ENCODE assay signal across 7 mouse cellular contexts in the genomic region with DNA sequence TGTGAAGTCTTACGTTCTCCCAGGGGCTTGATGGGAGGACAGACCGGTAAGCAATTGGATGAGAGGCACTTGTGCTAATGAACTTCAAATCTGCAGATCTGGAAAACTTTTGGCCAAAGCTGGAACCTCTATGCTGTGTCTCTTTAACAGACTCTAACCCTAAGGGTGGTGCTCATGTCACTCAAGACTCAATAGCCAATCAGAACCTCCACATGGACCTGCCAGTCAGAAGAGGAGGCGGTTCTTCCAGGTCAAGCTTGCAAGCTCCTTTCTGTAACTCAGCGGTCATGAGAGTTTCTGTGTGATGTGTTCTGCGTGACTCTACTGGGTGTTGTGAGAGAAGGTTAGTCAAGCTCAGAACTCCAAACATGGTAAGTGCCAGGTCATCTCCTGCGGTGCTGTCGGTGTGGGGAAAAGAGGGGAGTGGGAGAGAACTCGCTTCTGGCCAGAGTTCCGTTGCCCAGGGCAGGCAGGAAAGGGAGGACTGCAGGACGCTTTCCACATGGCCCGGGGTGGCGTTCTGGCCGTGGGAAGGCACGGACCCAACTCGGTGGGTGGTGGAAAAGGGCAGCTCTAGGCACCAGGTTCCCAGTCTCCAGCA. TPM values are rescaled to one million over a fixed set of nuclear protein-coding genes. Genes with fewer than 3 reads are reported as not detected.
DNase-seq lines count a peak whose midpoint lies in the region; ATAC-seq and TF ChIP-seq lines count a peak whose summit lies in the region.
"Not testable (repeated sequence)": the region's sequence is repeated elsewhere in the genome, so short reads cannot be mapped to it uniquely, and the experiment has no call there.

Gene Zfp971, plus strand, starts transcription at position 274 of the 601 bp plus-strand sequence.

- peak within 1 kb of the TSS; percentile 68 for H3K9ac ChIP-seq in heart, embryonic 12.5 days
- H3K9ac ChIP-seq in kidney, embryonic 15.5 days = peak within 1 kb of the TSS; percentile 66
- H3K9ac ChIP-seq in limb, embryonic 14.5 days (ENCODE audit: low read depth, low read length, severe bottlenecking) = peak within 1 kb of the TSS; percentile 56
- H3K9ac ChIP-seq in midbrain, embryonic 14.5 days (replicated peaks; ENCODE audit: low read length) = peak within 1 kb of the TSS; percentile 45

- not testable (repeated sequence) for H3K36me3 ChIP-seq in erythroblast, embryonic 14.5 days (ENCODE audit: control insufficient read depth); heart, embryonic 12.5 days; kidney, embryonic 15.5 days; limb, embryonic 14.5 days (ENCODE audit: control insufficient read depth, insufficient read depth, low read length); midbrain, embryonic 14.5 days (ENCODE audit: control insufficient read depth, insufficient read depth, low read length)

- ATAC-seq in heart, embryonic 12.5 days (ENCODE audit: insufficient number of reproducible peaks, low FRiP score); kidney, embryonic 15.5 days (replicated peaks; ENCODE audit: low FRiP score); limb, embryonic 14.5 days (ENCODE audit: low FRiP score, low read depth); midbrain, embryonic 14.5 days (ENCODE audit: low FRiP score, low TSS enrichment): not testable (repeated sequence)

- H3K9me3 ChIP-seq in erythroblast, embryonic 14.5 days (ENCODE audit: control insufficient read depth, low read length); heart, embryonic 12.5 days (replicated peaks); kidney, embryonic 15.5 days (replicated peaks); limb, embryonic 14.5 days (ENCODE audit: control insufficient read depth, low read length); midbrain, embryonic 14.5 days (ENCODE audit: control insufficient read depth, low read length): not testable (repeated sequence)

- peak within 1 kb of the TSS; percentile 65 for H3K4me3 ChIP-seq in erythroblast, embryonic 14.5 days (replicated peaks)
- peak within 1 kb of the TSS; percentile 82 for H3K4me3 ChIP-seq in heart, embryonic 12.5 days
- peak within 1 kb of the TSS; percentile 64 for H3K4me3 ChIP-seq in kidney, embryonic 15.5 days (replicated peaks)
- H3K4me3 ChIP-seq in limb, embryonic 14.5 days (replicated peaks; ENCODE audit: low read length) = peak within 1 kb of the TSS; percentile 48
- peak within 1 kb of the TSS; percentile 49 for H3K4me3 ChIP-seq in midbrain, embryonic 14.5 days (replicated peaks; ENCODE audit: low read depth, low read length)

- DNase-seq in adrenal gland, postnatal 36 days = peak; percentile 31 to 52
- DNase-seq in limb, embryonic 14.5 days (ENCODE audit: low spot score) = not testable (repeated sequence)
- peak; percentile 37 for DNase-seq in midbrain, embryonic 14.5 days
- peak; percentile 17 for DNase-seq in spleen, adult 12 weeks (ENCODE audit: low spot score)

- not testable (repeated sequence) for TF ChIP-seq POLR2A in limb, embryonic 14.5 days (IDR thresholded peaks at IDR 0.05; ENCODE audit: borderline replicate concordance, extremely low read depth, insufficient read depth, insufficient read length)

- H3K4me2 ChIP-seq in heart, embryonic 12.5 days = peak within 1 kb of the TSS; percentile 71
- H3K4me2 ChIP-seq in kidney, embryonic 15.5 days = peak within 1 kb of the TSS; percentile 57
- peak within 1 kb of the TSS; percentile 48 for H3K4me2 ChIP-seq in limb, embryonic 14.5 days (replicated peaks; ENCODE audit: low read depth, low read length, severe bottlenecking)
- peak within 1 kb of the TSS; percentile 55 for H3K4me2 ChIP-seq in midbrain, embryonic 14.5 days (ENCODE audit: low read length)

- under 1% methylated on average over 15 of the region's 15 CpGs for WGBS in heart, embryonic 12.5 days
- 1% methylated on average over 14 of the region's 15 CpGs for WGBS in kidney, embryonic 15.5 days
- 2% methylated on average over 13 of the region's 15 CpGs for WGBS in limb, embryonic 14.5 days
- 2% methylated on average over 14 of the region's 15 CpGs for WGBS in midbrain, embryonic 14.5 days

- H3K4me1 ChIP-seq in erythroblast, embryonic 14.5 days (ENCODE audit: control insufficient read depth); heart, embryonic 12.5 days (replicated peaks); kidney, embryonic 15.5 days; limb, embryonic 14.5 days (ENCODE audit: control insufficient read depth, insufficient read depth, low read length); midbrain, embryonic 14.5 days (ENCODE audit: control insufficient read depth, insufficient read depth, low read length): not testable (repeated sequence)

- not testable (repeated sequence) for H3K27me3 ChIP-seq in erythroblast, embryonic 14.5 days (ENCODE audit: control insufficient read depth); heart, embryonic 12.5 days (replicated peaks); kidney, embryonic 15.5 days; limb, embryonic 14.5 days (ENCODE audit: control insufficient read depth, insufficient read depth, low read length); midbrain, embryonic 14.5 days (ENCODE audit: control insufficient read depth, insufficient read depth, low read length)

- peak within 1 kb of the TSS; percentile 28; the same call in 1 of the 2 replicates for H3K27ac ChIP-seq in heart, embryonic 12.5 days (ENCODE audit: poor library complexity, severe bottlenecking)
- peak within 1 kb of the TSS; percentile 51; the same call in 1 of the 2 replicates for H3K27ac ChIP-seq in kidney, embryonic 15.5 days
- not testable (repeated sequence) for H3K27ac ChIP-seq in limb, embryonic 14.5 days (replicated peaks; ENCODE audit: low read depth, low read length); midbrain, embryonic 14.5 days (replicated peaks; ENCODE audit: low read depth, low read length)

RNA-seq across cellular contexts. Expression of gene Zfp971, which starts in this region (rescaled TPM):
- 10 to 100 TPM; 20.0 to 30.2 TPM for total RNA-seq in adrenal gland, postnatal 36 days (2021)
- polyA plus RNA-seq in erythroblast, embryonic 14.5 days (2012) = not detected in 2 replicates
- 12.3 and 15.4 TPM in 2 replicates for polyA plus RNA-seq in heart, embryonic 12.5 days (2016; fragmentation: Nextera tagmentation; extraction: Ambion mirVana)
- polyA plus RNA-seq in kidney, embryonic 15.5 days (2015; fragmentation: Nextera tagmentation; extraction: Ambion mirVana) = 11.0 and 12.2 TPM in 2 replicates
- polyA plus RNA-seq in limb, embryonic 14.5 days (2012; rRNA removed) = 4.0 and 7.2 TPM in 2 replicates
- polyA plus RNA-seq in limb, embryonic 14.5 days (2014; fragmentation: Nextera tagmentation; extraction: Ambion mirVana) = 13.5 and 14.5 TPM in 2 replicates
- 9.0 and 9.4 TPM in 2 replicates for polyA plus RNA-seq in midbrain, embryonic 14.5 days (2014; fragmentation: Nextera tagmentation; extraction: Ambion mirVana)
